Mouse (Mus musculus): Measurements from ENCODE around the gene Piezo1. TPM values are rescaled to one million over a fixed set of nuclear protein-coding genes. Genes with fewer than 3 reads are reported as not detected.
"Not testable (repeated sequence)": the region's sequence is repeated elsewhere in the genome, so short reads cannot be mapped to it uniquely, and the experiment has no call there.

The Piezo1 gene
- polyA plus RNA-seq, 1 experiment: 156 TPM

DNA sequence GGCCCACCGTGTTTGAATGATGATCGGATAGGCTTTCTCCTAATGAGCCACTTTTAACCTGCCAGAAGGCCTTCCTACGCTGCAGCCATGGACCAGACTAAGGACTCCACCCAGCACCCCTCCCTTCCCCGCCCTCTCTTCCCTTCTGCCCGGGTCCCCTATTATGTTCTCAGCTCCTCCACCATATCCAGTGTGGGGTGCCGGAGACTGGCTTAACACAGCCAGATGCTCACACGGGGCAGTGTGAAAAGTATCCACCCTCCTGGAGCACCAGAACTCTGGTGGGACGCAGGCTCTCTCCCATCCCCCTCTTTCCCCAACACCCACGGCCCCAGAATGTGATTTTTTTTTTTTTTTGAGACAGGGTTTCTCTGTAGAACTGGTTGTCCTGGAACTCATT, 22.4 kb upstream of the Piezo1 start:
- Histone ChIP-seq H3K36me3 (ENCODE audit: control insufficient read depth, insufficient read depth) (peaks cover 7% of the 10 kb centered on the region), H3ac (ENCODE audit: control insufficient read depth, insufficient read length) (no peak overlapping the region), H3K79me2 (ENCODE audit: control insufficient read depth, insufficient read depth) (peaks cover 26% of the 10 kb centered on the region), H3K4me3 (no peak overlapping the region), H3K4me2 (ENCODE audit: low read depth) (no peak overlapping the region), H3K27me3 (ENCODE audit: control insufficient read depth, insufficient read depth, insufficient read length) (no peaks in the 10 kb centered on the region)
- no peak for TF ChIP-seq TCF12 (IDR thresholded peaks at IDR 0.05; ENCODE audit: insufficient read depth, poor library complexity, severe bottlenecking)
- no peak for TF ChIP-seq SRF (IDR thresholded peaks at IDR 0.05; ENCODE audit: control insufficient read depth, insufficient read length, low read depth)
- no peak for TF ChIP-seq E2F4 (IDR thresholded peaks at IDR 0.05; ENCODE audit: insufficient read depth)
- TF ChIP-seq POLR2A (IDR thresholded peaks at IDR 0.05; ENCODE audit: insufficient read length, low read depth): no peak
- no peak for TF ChIP-seq MYOD1 (IDR thresholded peaks at IDR 0.05; ENCODE audit: control insufficient read depth in 1 of 3, insufficient read length in 2 of 3, low read depth in 2 of 3)
- TF ChIP-seq MYOG (IDR thresholded peaks at IDR 0.05; ENCODE audit: control insufficient read depth in 1 of 3, insufficient read depth in 1 of 3, insufficient read length in 2 of 3, low read depth in 2 of 3): no peak
- TF ChIP-seq CEBPB (IDR thresholded peaks at IDR 0.05; ENCODE audit: insufficient read depth, poor library complexity, severe bottlenecking): no peak
- no peak for TF ChIP-seq REST (IDR thresholded peaks at IDR 0.05; ENCODE audit: insufficient read depth, insufficient read length)

DNA sequence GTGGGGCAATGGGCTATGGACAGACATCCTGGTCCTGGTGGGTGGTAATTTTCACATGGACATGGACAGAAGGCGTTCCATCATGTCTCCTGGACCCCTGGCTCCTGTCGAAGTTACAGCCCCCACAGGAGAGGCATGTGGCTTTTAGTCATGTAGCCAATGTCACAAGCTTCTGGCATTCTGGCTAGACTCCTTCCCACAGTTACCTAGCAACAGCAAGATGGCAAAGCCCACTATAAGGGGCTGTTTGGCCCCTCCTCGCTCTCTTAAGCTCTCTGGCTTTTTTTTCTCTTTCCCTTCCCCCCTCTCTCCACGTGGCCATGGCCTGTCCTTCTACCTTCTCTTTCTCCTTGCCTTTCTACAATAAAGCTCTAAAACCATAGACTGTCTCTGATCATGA, 22.0 kb upstream of the Piezo1 start:
- H3K4me3 ChIP-seq; H3K36me3 ChIP-seq (ENCODE audit: control insufficient read depth, insufficient read depth); H3ac ChIP-seq (ENCODE audit: control insufficient read depth, insufficient read length); H3K4me2 ChIP-seq (ENCODE audit: low read depth); H3K27me3 ChIP-seq (ENCODE audit: control insufficient read depth, insufficient read depth, insufficient read length): not testable (repeated sequence)
- peaks cover 29% of the 10 kb centered on the region for H3K79me2 ChIP-seq (ENCODE audit: control insufficient read depth, insufficient read depth)

DNA sequence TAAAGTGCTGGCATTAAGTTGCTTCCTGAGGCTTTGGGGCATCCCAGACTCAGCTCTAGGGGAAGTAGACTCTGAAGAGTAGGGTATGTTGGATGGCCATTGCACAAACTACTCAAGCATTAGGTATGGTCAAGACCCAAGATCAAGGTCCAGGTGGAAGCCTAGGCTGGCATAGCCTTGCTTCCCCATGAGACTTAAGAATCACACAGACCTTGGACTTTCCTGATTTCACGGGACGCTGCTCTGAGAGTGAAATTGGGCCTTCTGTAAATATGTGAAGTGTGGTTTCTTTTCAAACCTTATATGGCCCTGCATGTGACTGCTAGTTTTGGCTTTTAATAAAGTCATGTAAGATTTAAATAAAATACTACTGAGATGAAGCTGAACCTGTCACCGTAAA, 21.6 kb upstream of the Piezo1 start:
- H3K4me2 ChIP-seq (ENCODE audit: low read depth): no peak overlapping the region
- H3K27me3 ChIP-seq (ENCODE audit: control insufficient read depth, insufficient read depth, insufficient read length): no peaks in the 10 kb centered on the region
- peaks cover 29% of the 10 kb centered on the region for H3K79me2 ChIP-seq (ENCODE audit: control insufficient read depth, insufficient read depth)
- no peak overlapping the region for H3ac ChIP-seq (ENCODE audit: control insufficient read depth, insufficient read length)
- no peak for TF ChIP-seq MYOG (IDR thresholded peaks at IDR 0.05; ENCODE audit: control insufficient read depth in 1 of 3, insufficient read depth in 1 of 3, insufficient read length in 2 of 3, low read depth in 2 of 3)
- TF ChIP-seq POLR2A (IDR thresholded peaks at IDR 0.05; ENCODE audit: insufficient read length, low read depth): no peak
- no peak for TF ChIP-seq MYOD1 (IDR thresholded peaks at IDR 0.05; ENCODE audit: control insufficient read depth in 1 of 3, insufficient read length in 2 of 3, low read depth in 2 of 3)
- no peak for TF ChIP-seq USF1 (IDR thresholded peaks at IDR 0.05; ENCODE audit: low read depth)
- no peak for TF ChIP-seq MAX (IDR thresholded peaks at IDR 0.05; ENCODE audit: low read depth)
- no peak for TF ChIP-seq TCF12 (IDR thresholded peaks at IDR 0.05; ENCODE audit: insufficient read depth, poor library complexity, severe bottlenecking)
- TF ChIP-seq SRF (IDR thresholded peaks at IDR 0.05; ENCODE audit: control insufficient read depth, insufficient read length, low read depth): no peak
- TF ChIP-seq TCF3 (IDR thresholded peaks at IDR 0.05; ENCODE audit: insufficient read length, low read depth): no peak
- TF ChIP-seq REST (IDR thresholded peaks at IDR 0.05; ENCODE audit: insufficient read depth, insufficient read length): no peak
- no peak for TF ChIP-seq E2F4 (IDR thresholded peaks at IDR 0.05; ENCODE audit: insufficient read depth)
- no peak for TF ChIP-seq CEBPB (IDR thresholded peaks at IDR 0.05; ENCODE audit: insufficient read depth, poor library complexity, severe bottlenecking)
- TF ChIP-seq POLR2AphosphoS2 (IDR thresholded peaks at IDR 0.05; ENCODE audit: insufficient read length, low read depth): no peak
- peaks cover 7% of the 10 kb centered on the region for H3K36me3 ChIP-seq (ENCODE audit: control insufficient read depth, insufficient read depth)
- no peak overlapping the region for H3K4me3 ChIP-seq

DNA sequence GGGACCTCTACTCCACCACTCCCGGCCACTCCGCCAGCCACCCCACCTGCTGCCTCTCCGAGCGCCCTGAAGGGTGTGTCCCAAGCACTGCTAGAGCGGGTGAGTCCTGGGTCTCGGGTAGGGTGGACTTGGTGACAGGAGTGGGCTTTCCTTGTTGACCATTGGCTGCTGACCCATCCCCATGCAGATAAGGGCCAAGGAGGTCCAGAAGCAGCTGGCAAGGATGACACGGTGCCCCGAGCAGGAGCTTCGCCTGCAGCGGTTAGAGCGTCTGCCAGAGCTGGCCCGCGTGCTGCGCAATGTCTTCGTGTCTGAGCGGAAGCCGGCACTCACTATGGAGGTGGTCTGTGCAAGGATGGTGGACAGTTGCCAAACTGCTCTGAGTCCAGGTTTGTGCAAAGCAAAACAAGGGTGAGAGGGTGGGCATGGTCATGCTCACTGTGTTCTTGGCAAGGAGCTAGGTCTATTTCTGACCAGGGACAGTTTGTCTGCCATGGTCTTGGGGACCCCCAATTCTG, 20.7 kb upstream of the Piezo1 start:
- Histone ChIP-seq H3K4me2 (ENCODE audit: low read depth) (no peak overlapping the region), H3K36me3 (ENCODE audit: control insufficient read depth, insufficient read depth) (peaks cover 7% of the 10 kb centered on the region), H3K79me2 (ENCODE audit: control insufficient read depth, insufficient read depth) (peaks cover 29% of the 10 kb centered on the region), H3K4me3 (no peak overlapping the region), H3ac (ENCODE audit: control insufficient read depth, insufficient read length) (no peak overlapping the region), H3K27me3 (ENCODE audit: control insufficient read depth, insufficient read depth, insufficient read length) (no peaks in the 10 kb centered on the region)
- TF ChIP-seq REST (IDR thresholded peaks at IDR 0.05; ENCODE audit: insufficient read depth, insufficient read length) (no peak), MYOG (IDR thresholded peaks at IDR 0.05; ENCODE audit: control insufficient read depth in 1 of 3, insufficient read depth in 1 of 3, insufficient read length in 2 of 3, low read depth in 2 of 3) (no peak), CEBPB (IDR thresholded peaks at IDR 0.05; ENCODE audit: insufficient read depth, poor library complexity, severe bottlenecking) (no peak), E2F4 (IDR thresholded peaks at IDR 0.05; ENCODE audit: insufficient read depth) (no peak), MYOD1 (IDR thresholded peaks at IDR 0.05; ENCODE audit: control insufficient read depth in 1 of 3, insufficient read length in 2 of 3, low read depth in 2 of 3) (no peak)

DNA sequence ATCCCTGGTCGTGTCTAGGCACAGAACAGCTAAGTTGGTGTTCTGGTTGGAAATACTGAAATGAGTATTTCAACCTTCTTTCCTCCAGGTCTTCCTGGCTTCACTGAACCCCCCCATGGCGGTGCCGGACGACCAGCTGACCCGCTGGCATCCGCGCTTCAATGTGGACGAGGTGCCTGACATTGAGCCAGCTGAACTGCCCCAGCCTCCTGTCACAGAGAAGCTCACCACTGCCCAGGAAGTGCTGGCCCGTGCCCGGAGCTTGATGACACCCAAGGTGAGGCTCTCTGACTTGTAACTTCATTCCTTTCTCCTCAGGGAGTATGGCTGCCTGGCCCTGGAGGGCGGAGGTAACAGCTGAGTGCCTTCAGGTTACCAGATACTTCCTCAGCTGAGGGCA, 20.0 kb upstream of the Piezo1 start:
- TF ChIP-seq MYOD1 (IDR thresholded peaks at IDR 0.05; ENCODE audit: control insufficient read depth in 1 of 3, insufficient read length in 2 of 3, low read depth in 2 of 3): no peak
- TF ChIP-seq POLR2AphosphoS2 (IDR thresholded peaks at IDR 0.05; ENCODE audit: insufficient read length, low read depth): no peak
- no peak for TF ChIP-seq POLR2A (IDR thresholded peaks at IDR 0.05; ENCODE audit: insufficient read length, low read depth)
- TF ChIP-seq REST (IDR thresholded peaks at IDR 0.05; ENCODE audit: insufficient read depth, insufficient read length): no peak
- TF ChIP-seq TCF3 (IDR thresholded peaks at IDR 0.05; ENCODE audit: insufficient read length, low read depth): no peak
- no peak for TF ChIP-seq CEBPB (IDR thresholded peaks at IDR 0.05; ENCODE audit: insufficient read depth, poor library complexity, severe bottlenecking)
- no peak for TF ChIP-seq E2F4 (IDR thresholded peaks at IDR 0.05; ENCODE audit: insufficient read depth)
- TF ChIP-seq TCF12 (IDR thresholded peaks at IDR 0.05; ENCODE audit: insufficient read depth, poor library complexity, severe bottlenecking): no peak
- TF ChIP-seq SRF (IDR thresholded peaks at IDR 0.05; ENCODE audit: control insufficient read depth, insufficient read length, low read depth): no peak
- no peak for TF ChIP-seq MYOG (IDR thresholded peaks at IDR 0.05; ENCODE audit: control insufficient read depth in 1 of 3, insufficient read depth in 1 of 3, insufficient read length in 2 of 3, low read depth in 2 of 3)
- no peak for TF ChIP-seq USF1 (IDR thresholded peaks at IDR 0.05; ENCODE audit: low read depth)
- no peak for TF ChIP-seq MAX (IDR thresholded peaks at IDR 0.05; ENCODE audit: low read depth)
- Histone ChIP-seq H3K4me3 (no peak overlapping the region), H3ac (ENCODE audit: control insufficient read depth, insufficient read length) (no peak overlapping the region), H3K79me2 (ENCODE audit: control insufficient read depth, insufficient read depth) (peaks cover 25% of the 10 kb centered on the region), H3K36me3 (ENCODE audit: control insufficient read depth, insufficient read depth) (peaks cover 7% of the 10 kb centered on the region), H3K27me3 (ENCODE audit: control insufficient read depth, insufficient read depth, insufficient read length) (no peaks in the 10 kb centered on the region), H3K4me2 (ENCODE audit: low read depth) (no peak overlapping the region)

Measured in myocyte (in vitro differentiated cells).